Mouse (Mus musculus) embryo, embryonic 10 days (tissue): Measurements from ENCODE around the gene Vmn2r82.
"Not testable (repeated sequence)": the region's sequence is repeated elsewhere in the genome, so short reads cannot be mapped to it uniquely, and the experiment has no call there.

Experiments
- DNase-seq: peaks from one replicate; pipeline ENCODE4 v3.0.0-alpha.2; 2015; ENCODE audit warnings: low spot score

The Vmn2r82 gene

DNA sequence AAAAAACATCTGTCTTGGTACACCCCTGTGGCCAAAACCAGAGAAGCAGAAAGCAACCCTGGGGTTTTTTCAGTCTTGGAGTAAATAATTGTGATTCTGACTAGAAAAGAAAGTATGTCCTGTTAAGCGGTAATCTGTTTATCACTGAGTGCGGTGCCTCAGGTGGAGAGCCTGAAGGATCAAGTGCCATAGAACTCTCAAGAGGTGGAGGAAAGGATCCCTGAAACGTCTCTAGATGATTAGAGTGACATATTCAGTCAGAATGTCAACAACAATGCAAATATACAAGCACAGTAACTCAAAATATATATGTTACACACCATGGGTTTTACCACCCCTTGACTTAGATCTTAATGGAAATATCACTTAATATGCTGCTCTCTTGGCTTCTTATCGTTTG is at the start of gene Vmn2r82:
Vmn2r82 (plus strand) TSS at position 301 of the 400 bp plus-strand sequence.
- DNase-seq: not testable (repeated sequence)

- DNase-seq: peak; percentile 5
Measured at GRCm38 (mm10) chr10:79322033-79322736, 34.1 kb upstream of the Vmn2r82 start.

GRCm38 (mm10) chr10:79322737-79323086 is 33.6 kb upstream of the Vmn2r82 start:
- DNase-seq: no peak

GRCm38 (mm10) chr10:79399946-79400700 is 43.8 kb downstream of the Vmn2r82 start:
- DNase-seq: not testable (repeated sequence)

GRCm38 (mm10) chr10:79417142-79417771 is 60.9 kb downstream of the Vmn2r82 start:
- DNase-seq: no peak

- not testable (repeated sequence) for DNase-seq
Measured at GRCm38 (mm10) chr10:79417772-79418170, 61.5 kb downstream of the Vmn2r82 start.

DNA sequence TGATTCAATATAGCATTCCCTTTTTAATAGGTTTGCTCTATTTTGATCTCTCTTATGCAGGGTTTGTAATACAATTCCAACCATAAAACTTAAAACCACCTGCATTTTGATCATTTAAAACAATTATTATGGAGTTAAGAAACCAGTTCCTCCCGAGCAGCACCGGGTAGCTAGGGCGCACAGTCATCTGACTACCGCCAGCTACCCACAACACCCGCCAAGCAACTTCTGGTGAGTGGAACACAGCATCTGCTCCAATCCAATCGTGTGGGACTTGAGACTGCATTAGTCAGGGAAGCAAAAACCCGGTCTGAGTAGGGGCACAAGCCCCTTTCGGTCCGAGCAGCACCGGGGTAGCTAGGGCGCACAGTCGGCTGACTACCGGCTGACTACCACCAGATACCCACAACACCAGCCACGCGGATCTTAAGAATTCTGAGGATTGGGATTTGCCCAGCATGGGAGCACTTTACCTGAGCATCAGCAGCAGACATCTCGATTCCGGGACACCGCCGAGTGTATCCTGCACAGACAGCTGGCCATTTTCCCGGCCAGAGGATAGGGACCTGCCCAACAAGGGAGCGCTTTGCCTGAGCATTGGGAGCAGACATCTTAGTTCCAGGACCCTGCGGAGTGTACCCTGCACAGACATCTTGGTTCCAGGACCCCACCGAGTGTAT is 79.0 kb downstream of the Vmn2r82 start:
- DNase-seq: not testable (repeated sequence)
